Mouse (Mus musculus) midbrain, embryonic 14.5 days (tissue): Measurements from ENCODE around the gene Txn1. TPM values are rescaled to one million over a fixed set of nuclear protein-coding genes. Genes with fewer than 3 reads are reported as not detected.

ENCODE experiments used
- ATAC-seq: fragments of 200-750 bp; cut with Nextera tagmentation; 2 replicates; pipeline ENCODE4 v1.8.0; 2017; ENCODE audit warnings: moderate number of reproducible peaks, moderate library complexity; ENCODE audit not compliant: low FRiP score, low TSS enrichment
- DNase-seq: peaks from one replicate; pipeline ENCODE4 v3.0.0-alpha.2; 2015
- H3K27ac ChIP-seq: fragments of 300-500 bp; sonication (generic); replicated peaks from 2 replicates; pipeline ENCODE4 v1.5.1; 2014; ENCODE audit warnings: mild to moderate bottlenecking, low read depth, low read length, moderate library complexity
- H3K27me3 ChIP-seq: fragments of 300-500 bp; sonication (generic); 2 replicates; pipeline ENCODE4 v1.6.1; 2014; ENCODE audit warnings: low read length, control low read depth, mixed read lengths; ENCODE audit not compliant: control insufficient read depth, insufficient read depth
- H3K36me3 ChIP-seq: fragments of 300-500 bp; sonication (generic); 2 replicates; pipeline ENCODE4 v1.6.1; 2014; ENCODE audit warnings: low read length, control low read depth; ENCODE audit not compliant: control insufficient read depth, insufficient read depth
- H3K4me1 ChIP-seq: fragments of 300-500 bp; sonication (generic); 2 replicates; pipeline ENCODE4 v1.6.1; 2014; ENCODE audit warnings: mild to moderate bottlenecking, antibody characterized with exemption, low read length, control low read depth; ENCODE audit not compliant: control insufficient read depth, insufficient read depth
- H3K4me2 ChIP-seq: fragments of 300-500 bp; sonication (generic); 2 replicates; pipeline ENCODE4 v1.6.1; 2014; ENCODE audit warnings: mild to moderate bottlenecking, low read length, moderate library complexity
- H3K4me3 ChIP-seq: fragments of 300-500 bp; sonication (generic); replicated peaks from 2 replicates; pipeline ENCODE4 v1.5.1; 2014; ENCODE audit warnings: low read depth, low read length
- H3K9ac ChIP-seq: fragments of 300-500 bp; sonication (generic); replicated peaks from 2 replicates; pipeline ENCODE4 v1.6.1; 2014; ENCODE audit warnings: mild to moderate bottlenecking, low read length, moderate library complexity
- H3K9me3 ChIP-seq: fragments of 300-500 bp; sonication (generic); 2 replicates; pipeline ENCODE4 v1.6.1; 2016; ENCODE audit warnings: low read length, control low read depth, mixed read lengths; ENCODE audit not compliant: control insufficient read depth
- WGBS: fragments of 180-500 bp; shearing (Covaris S2); extraction: QIAGEN DNeasy Blood & Tissue Kit; methylation state at CpG from one replicate; pipeline ENCODE4 v1.1.7; 2014; 5-methylcytosine and 5-hydroxymethylcytosine counted together
- polyA plus RNA-seq: library from polyadenylated mRNA; unstranded; fragments of >200 nt; fragmentation: Nextera tagmentation; extraction: Ambion mirVana; gene quantifications from 2 replicates; pipeline ENCODE4 v1.2.1, GENCODE M21; 2014

Gene Txn1
- polyA plus RNA-seq, 1 experiment from 2014 or later, result 282 TPM

GRCm38 (mm10) chr4:57914193-57915190, 41.7 kb downstream of the Txn1 start:
- Histone ChIP-seq H3K9me3 (no peaks in the 10 kb centered on the region), H3K27me3 (no peaks in the 10 kb centered on the region), H3K4me2 (no peak overlapping the region), H3K4me3 (no peak overlapping the region), H3K27ac (no peak overlapping the region), H3K9ac (no peak overlapping the region), H3K4me1 (no peaks in the 10 kb centered on the region), H3K36me3 (no peaks in the 10 kb centered on the region)
- 82% methylated on average over 10 of the region's 10 CpGs for WGBS
- no peak for DNase-seq
- no peak for ATAC-seq

- ATAC-seq (no peak), DNase-seq (no peak)
- Histone ChIP-seq H3K4me1 (no peaks in the 10 kb centered on the region), H3K36me3 (no peaks in the 10 kb centered on the region), H3K9me3 (no peaks in the 10 kb centered on the region), H3K27me3 (no peaks in the 10 kb centered on the region), H3K27ac (no peak overlapping the region), H3K4me3 (no peak overlapping the region), H3K4me2 (no peak overlapping the region), H3K9ac (no peak overlapping the region)
These were observed 43.2 kb downstream of the Txn1 start for GRCm38 (mm10) chr4:57913021-57913420.

- 87% methylated on average over 6 of the region's 6 CpGs for WGBS
- Histone ChIP-seq H3K9ac (no peak overlapping the region), H3K4me3 (no peak overlapping the region), H3K4me1 (no peaks in the 10 kb centered on the region), H3K4me2 (no peak overlapping the region), H3K27me3 (no peaks in the 10 kb centered on the region), H3K9me3 (no peaks in the 10 kb centered on the region), H3K27ac (no peak overlapping the region), H3K36me3 (no peaks in the 10 kb centered on the region)
- no peak for DNase-seq
- ATAC-seq, result no peak
These were observed 47.4 kb downstream of the Txn1 start for GRCm38 (mm10) chr4:57908860-57909259.

- no peaks in the 10 kb centered on the region for H3K36me3 ChIP-seq
- WGBS, result 15% methylated on average over 2 of the region's 2 CpGs
- H3K4me2 ChIP-seq, result no peak overlapping the region
- no peaks in the 10 kb centered on the region for H3K4me1 ChIP-seq
- ATAC-seq, result no peak
- H3K4me3 ChIP-seq, result no peak overlapping the region
- DNase-seq, result no peak
- no peak overlapping the region for H3K27ac ChIP-seq
- H3K27me3 ChIP-seq, result no peaks in the 10 kb centered on the region
- H3K9me3 ChIP-seq, result no peaks in the 10 kb centered on the region
- H3K9ac ChIP-seq, result no peak overlapping the region
These were observed 49.5 kb downstream of the Txn1 start for GRCm38 (mm10) chr4:57906708-57907107.

- no peaks in the 10 kb centered on the region for H3K9me3 ChIP-seq
- no peak overlapping the region for H3K4me3 ChIP-seq
- no peak overlapping the region for H3K9ac ChIP-seq
- WGBS, result 17% methylated on average over 9 of the region's 9 CpGs
- no peak overlapping the region for H3K4me2 ChIP-seq
- no peaks in the 10 kb centered on the region for H3K4me1 ChIP-seq
- DNase-seq (no peak), ATAC-seq (peak; percentile 18; the same call in 1 of the 2 replicates)
- H3K27me3 ChIP-seq, result no peaks in the 10 kb centered on the region
- no peaks in the 10 kb centered on the region for H3K36me3 ChIP-seq
- H3K27ac ChIP-seq, result no peak overlapping the region
These were observed 51.6 kb downstream of the Txn1 start for GRCm38 (mm10) chr4:57904638-57905037.

- ATAC-seq (peak; percentile 37), DNase-seq (peak; percentile 88)
- Histone ChIP-seq H3K4me3 (no peak overlapping the region), H3K27ac (no peak overlapping the region), H3K9ac (no peak overlapping the region), H3K4me2 (no peak overlapping the region), H3K36me3 (no peaks in the 10 kb centered on the region), H3K27me3 (no peaks in the 10 kb centered on the region), H3K9me3 (no peaks in the 10 kb centered on the region), H3K4me1 (no peaks in the 10 kb centered on the region)
- 9% methylated on average over 5 of the region's 5 CpGs for WGBS
These were observed 52.0 kb downstream of the Txn1 start for GRCm38 (mm10) chr4:57904211-57904610.

- Histone ChIP-seq H3K4me1 (no peaks in the 10 kb centered on the region), H3K27me3 (no peaks in the 10 kb centered on the region), H3K27ac (no peak overlapping the region), H3K4me3 (no peak overlapping the region), H3K36me3 (no peaks in the 10 kb centered on the region), H3K9me3 (no peaks in the 10 kb centered on the region), H3K4me2 (no peak overlapping the region), H3K9ac (no peak overlapping the region)
- no peak for ATAC-seq
- WGBS, result 89% methylated on average over 5 of the region's 5 CpGs
- DNase-seq, result no peak
These were observed 53.6 kb downstream of the Txn1 start for GRCm38 (mm10) chr4:57902619-57903018.

GRCm38 (mm10) chr4:57901210-57901609, 55.0 kb downstream of the Txn1 start:
- 8% methylated on average over 4 of the region's 4 CpGs for WGBS
- H3K27me3 ChIP-seq, result no peaks in the 10 kb centered on the region
- H3K4me1 ChIP-seq, result no peaks in the 10 kb centered on the region
- no peak overlapping the region for H3K27ac ChIP-seq
- H3K4me2 ChIP-seq, result no peak overlapping the region
- DNase-seq (peak; percentile 80), ATAC-seq (0 out of 2 replicates have a peak, but pooled peaks have one; percentile 41)
- no peak overlapping the region for H3K9ac ChIP-seq
- H3K9me3 ChIP-seq, result no peaks in the 10 kb centered on the region
- no peaks in the 10 kb centered on the region for H3K36me3 ChIP-seq
- H3K4me3 ChIP-seq, result no peak overlapping the region

- Histone ChIP-seq H3K9ac (no peak overlapping the region), H3K36me3 (no peaks in the 10 kb centered on the region), H3K9me3 (no peaks in the 10 kb centered on the region), H3K27ac (no peak overlapping the region), H3K4me2 (no peak overlapping the region), H3K27me3 (no peaks in the 10 kb centered on the region), H3K4me1 (peaks cover 11% of the 10 kb centered on the region), H3K4me3 (no peak overlapping the region)
- 84% methylated on average over 3 of the region's 3 CpGs for WGBS
- no peak for DNase-seq
- ATAC-seq, result no peak
These were observed 59.6 kb downstream of the Txn1 start for GRCm38 (mm10) chr4:57896631-57897030.
